Mouse (Mus musculus): Measurements from ENCODE around the gene Plek2. TPM values are rescaled to one million over a fixed set of nuclear protein-coding genes. Genes with fewer than 3 reads are reported as not detected.

The Plek2 gene
- total RNA-seq, 2 experiments from 2014 or later, result 28.4 to 46.5 TPM

Other genes with a start within 250 kb of the Plek2 start
- not detected in 2 replicates for gene Fam71d, start 215.4 kb downstream of the Plek2 start, total RNA-seq (2015; ENCODE audit: low replicate concordance)
- gene Fam71d, start 215.4 kb downstream of the Plek2 start, total RNA-seq (2017; ENCODE audit: low replicate concordance), result 1.8 TPM in 1 of 2 replicates, not detected in the other
- 5.0 and 26.8 TPM in 2 replicates for gene Mpp5, start 158.1 kb downstream of the Plek2 start, total RNA-seq (2015; ENCODE audit: low replicate concordance)
- gene Mpp5, start 158.1 kb downstream of the Plek2 start, total RNA-seq (2017; ENCODE audit: low replicate concordance), result 9.6 and 49.5 TPM in 2 replicates
- gene Atp6v1d, start 45.3 kb downstream of the Plek2 start, total RNA-seq (2015; ENCODE audit: low replicate concordance), result 70.6 and 96.0 TPM in 2 replicates
- 63.5 and 94.6 TPM in 2 replicates for gene Atp6v1d, start 45.3 kb downstream of the Plek2 start, total RNA-seq (2017; ENCODE audit: low replicate concordance)
- gene Eif2s1, start 45.1 kb downstream of the Plek2 start, total RNA-seq (2015; ENCODE audit: low replicate concordance), result 28.5 and 66.7 TPM in 2 replicates
- 34.2 and 35.0 TPM in 2 replicates for gene Eif2s1, start 45.1 kb downstream of the Plek2 start, total RNA-seq (2017; ENCODE audit: low replicate concordance)
- gene Tmem229b, start 100.7 kb upstream of the Plek2 start, total RNA-seq (2015; ENCODE audit: low replicate concordance), result 10.1 and 13.0 TPM in 2 replicates
- gene Tmem229b, start 100.7 kb upstream of the Plek2 start, total RNA-seq (2017; ENCODE audit: low replicate concordance), result 3.9 and 4.5 TPM in 2 replicates
- gene Plekhh1, start 122.2 kb upstream of the Plek2 start, total RNA-seq (2015; ENCODE audit: low replicate concordance), result not detected in 2 replicates
- 0.83 TPM in 1 of 2 replicates, not detected in the other for gene Plekhh1, start 122.2 kb upstream of the Plek2 start, total RNA-seq (2017; ENCODE audit: low replicate concordance)
- gene Pigh, start 182.7 kb upstream of the Plek2 start, total RNA-seq (2015; ENCODE audit: low replicate concordance), result 2.1 and 4.0 TPM in 2 replicates
- 1.7 and 4.6 TPM in 2 replicates for gene Pigh, start 182.7 kb upstream of the Plek2 start, total RNA-seq (2017; ENCODE audit: low replicate concordance)
- 1.7 TPM in 1 of 2 replicates, not detected in the other for gene Arg2, start 223.8 kb upstream of the Plek2 start, total RNA-seq (2015; ENCODE audit: low replicate concordance)
- not detected in 2 replicates for gene Arg2, start 223.8 kb upstream of the Plek2 start, total RNA-seq (2017; ENCODE audit: low replicate concordance)